ENCODE assay signal across 8 mouse cellular contexts in genomic region chr17:32924658-32925312, GRCm38 (mm10). TPM values are rescaled to one million over a fixed set of nuclear protein-coding genes. Genes with fewer than 3 reads are reported as not detected.
DNase-seq lines count a peak whose midpoint lies in the region; ATAC-seq lines count a peak whose summit lies in the region.

No protein-coding gene starts in this region.

- ATAC-seq in megakaryocyte, adult 5-6 weeks (ENCODE audit: poor library complexity, severe bottlenecking): peak; percentile 95

- intact Hi-C loops in gastrocnemius, postnatal 14 days (cut with DNase I; ENCODE audit: low total_unique reads): no loop called here
- intact Hi-C loops in left cerebral cortex, postnatal 10 days (cut with DNase I): no loop called here

- peak; percentile 73 for DNase-seq in adrenal gland, adult 8-10 months
- peak; percentile 87 for DNase-seq in embryo, embryonic 10 days (ENCODE audit: low spot score)
- DNase-seq in gastrocnemius, postnatal 14 days: peak; percentile 79
- peak; percentile 85 for DNase-seq in induced T-regulatory cell, adult 2 months (ENCODE audit: low read depth)
- DNase-seq in left cerebral cortex, postnatal 10 days (ENCODE audit: extremely low spot score in 1 of 2, low spot score in 2 of 2): peak; percentile 58 to 88
- peak; percentile 77 for DNase-seq in right cerebral cortex, adult 18-20 months
- DNase-seq in thymus, postnatal 4 days: peak; percentile 82

RNA-seq across cellular contexts. Expression of gene Cyp4f14, which starts 7.6 kb away (rescaled TPM):
- total RNA-seq in adrenal gland, adult 8-10 months (2022): 10 to 100 TPM in 2 of 4 experiments, 1 to 10 TPM in 2; 5.4 to 28.6 (median 14.3) TPM
- under 1 TPM in 1 of 2 experiments, not detected in 1; 0.33 TPM for total RNA-seq in gastrocnemius, postnatal 14 days (2021)
- total RNA-seq in left cerebral cortex, postnatal 10 days (2021): 1 to 10 TPM; 1.5 to 1.6 TPM
- total RNA-seq in megakaryocyte, adult 5-6 weeks (2015): not detected in 2 replicates
- total RNA-seq in megakaryocyte, adult 5-6 weeks (2017): not detected in 2 replicates

RNA-seq across cellular contexts. Expression of gene Cyp4f13, which starts 22.4 kb away (rescaled TPM):
- total RNA-seq in adrenal gland, adult 8-10 months (2022): 100 to 1,000 TPM in 2 of 4 experiments, 10 to 100 TPM in 2; 78.3 to 120 (median 96.1) TPM
- total RNA-seq in gastrocnemius, postnatal 14 days (2021): 1 to 10 TPM; 5.1 to 9.6 TPM
- total RNA-seq in left cerebral cortex, postnatal 10 days (2021): 10 to 100 TPM in 1 of 2 experiments, 1 to 10 TPM in 1; 9.5 to 10.0 TPM
- 19.0 and 20.2 TPM in 2 replicates for total RNA-seq in megakaryocyte, adult 5-6 weeks (2015)
- total RNA-seq in megakaryocyte, adult 5-6 weeks (2017): 9.2 and 11.7 TPM in 2 replicates

RNA-seq across cellular contexts. Expression of gene Zfp870, which starts 33.3 kb away (rescaled TPM):
- 10 to 100 TPM in 3 of 4 experiments, 1 to 10 TPM in 1; 8.8 to 21.1 (median 12.5) TPM for total RNA-seq in adrenal gland, adult 8-10 months (2022)
- 1 to 10 TPM; 6.2 TPM for total RNA-seq in gastrocnemius, postnatal 14 days (2021)
- 1 to 10 TPM; 8.4 to 8.6 TPM for total RNA-seq in left cerebral cortex, postnatal 10 days (2021)
- 2.4 and 3.4 TPM in 2 replicates for total RNA-seq in megakaryocyte, adult 5-6 weeks (2015)
- 2.1 and 2.9 TPM in 2 replicates for total RNA-seq in megakaryocyte, adult 5-6 weeks (2017)

RNA-seq across cellular contexts. Expression of gene Zfp472, which starts 40.8 kb away (rescaled TPM):
- total RNA-seq in adrenal gland, adult 8-10 months (2022): 1 to 10 TPM; 3.5 to 8.0 (median 5.7) TPM
- 1 to 10 TPM; 1.9 TPM for total RNA-seq in gastrocnemius, postnatal 14 days (2021)
- total RNA-seq in left cerebral cortex, postnatal 10 days (2021): 1 to 10 TPM; 4.3 to 5.5 TPM
- total RNA-seq in megakaryocyte, adult 5-6 weeks (2015): 16.7 and 20.0 TPM in 2 replicates
- total RNA-seq in megakaryocyte, adult 5-6 weeks (2017): 14.0 and 22.5 TPM in 2 replicates

Comparison
In these comparisons a context has a peak if more than half of its experiments do, and no peak if none do; other contexts are left out.
1. Peak in every context shown above with its lines: DNase-seq and ATAC-seq.